ENCODE assay signal across 10 mouse cellular contexts in genomic region chr2:35832742-35833425, GRCm38 (mm10).
A peak's percentile ranks its signal among the peaks of the same experiment; 100 is the strongest.
DNase-seq lines count a peak whose midpoint lies in the region; ATAC-seq lines count a peak whose summit lies in the region.
"Had no signal": no experiment of that assay in that cellular context is flagged by ENCODE, and none has a peak within 500 bp of the region (broad histone marks: within the 10 kb centered on the region; RNA-seq: fewer than 3 reads in every experiment).

No protein-coding gene starts in this region.

- H3K9me3 ChIP-seq in liver, embryonic 16.5 days (replicated peaks; ENCODE audit: control insufficient read depth, low read length), result peaks cover 5% of the 10 kb centered on the region; the same call in 1 of the 2 replicates

- no peak overlapping the region for H3K4me3 ChIP-seq in liver, embryonic 16.5 days (ENCODE audit: low read depth, low read length)
- H3K4me3 ChIP-seq: limb, embryonic 13.5 days had no signal

- H3K4me1 ChIP-seq in liver, embryonic 16.5 days (ENCODE audit: control insufficient read depth, low read depth, low read length), result peaks cover 30% of the 10 kb centered on the region

- ATAC-seq in erythroblast, adult 5-6 weeks (replicated peaks; ENCODE audit: low FRiP score, poor library complexity, severe bottlenecking), result 0 out of 2 replicates have a peak, but pooled peaks have one; percentile 51
- peak; percentile 80 for ATAC-seq in liver, embryonic 16.5 days (ENCODE audit: low read depth)
- no peak for ATAC-seq in CD4-positive, CD25-positive, alpha-beta regulatory T cell, adult 4 months
- ATAC-seq in frontal cortex, adult (ENCODE audit: low TSS enrichment), result no peak

- no peaks in the 10 kb centered on the region for H3K36me3 ChIP-seq in liver, embryonic 16.5 days (ENCODE audit: control insufficient read depth, insufficient read depth)
- H3K36me3 ChIP-seq: limb, embryonic 13.5 days had no signal

- H3K9ac ChIP-seq in liver, embryonic 16.5 days (ENCODE audit: low read depth, low read length), result no peak overlapping the region
- H3K9ac ChIP-seq: limb, embryonic 13.5 days had no signal

- H3K27me3 ChIP-seq in liver, embryonic 16.5 days (ENCODE audit: control insufficient read depth, insufficient read depth, low read depth, low read length), result no peaks in the 10 kb centered on the region
- H3K27me3 ChIP-seq: limb, embryonic 13.5 days had no signal

- no peak overlapping the region for H3K4me2 ChIP-seq in liver, embryonic 16.5 days (ENCODE audit: low read depth, low read length)
- H3K4me2 ChIP-seq: limb, embryonic 13.5 days had no signal

- WGBS in liver, embryonic 16.5 days (ENCODE audit: insufficient replicate concordance), result 7% methylated on average over 11 of the region's 11 CpGs

- intact Hi-C loops in heart, postnatal 25 days (cut with DNase I), result no loop called here

- peak overlapping the region; percentile 30; the same call in 1 of the 2 replicates for H3K27ac ChIP-seq in liver, embryonic 16.5 days (ENCODE audit: low read length)
- H3K27ac ChIP-seq: limb, embryonic 13.5 days had no signal

- DNase-seq in heart, adult 11 months, result peak; percentile 96
- DNase-seq in heart, postnatal 25 days (ENCODE audit: low spot score), result no peak
- peak; percentile 71 for DNase-seq in kidney, adult 18-20 months
- DNase-seq in thymus, postnatal 4 days, result no peak
- DNase-seq: gastrocnemius, postnatal 36 days had no signal

Comparison
In these comparisons a context has a peak if more than half of its experiments do, and no peak if none do; other contexts are left out.
1. DNase-seq: peak in heart, adult 11 months (single experiment) and kidney, adult 18-20 months (single experiment); none in heart, postnatal 25 days (single experiment) and thymus, postnatal 4 days (single experiment).
2. ATAC-seq: peak in erythroblast, adult 5-6 weeks (single experiment) and liver, embryonic 16.5 days (single experiment); none in CD4-positive, CD25-positive, alpha-beta regulatory T cell, adult 4 months (single experiment) and frontal cortex, adult (single experiment).